Mouse (Mus musculus) MEL (cell line): ENCODE measurements around the gene Iqschfp. TPM values are rescaled to one million over a fixed set of nuclear protein-coding genes. Genes with fewer than 3 reads are reported as not detected.
A peak's percentile ranks its signal among the peaks of the same experiment; 100 is the strongest.

Source experiments
- DNase-seq: peaks from one replicate; pipeline ENCODE4 v3.0.0; 2011; ENCODE audit warnings: low read depth, low spot score
- H3K27ac ChIP-seq: 2 replicates; pipeline ENCODE4 v1.5.1; 2012; ENCODE audit warnings: low read depth, mild to moderate bottlenecking, control low read depth, low read length, moderate library complexity; ENCODE audit not compliant: control insufficient read depth
- H3K27me3 ChIP-seq, 2 experiments: fragments of 150-350 bp in 1 of 2; sonication (generic) in 1 of 2; 2 replicates each; pipeline ENCODE4 v1.6.1; 2012; ENCODE audit warnings: low read length in 2 of 2, mild to moderate bottlenecking in 2 of 2, improper control_type of control experiment in 1 of 2, moderate library complexity in 1 of 2; ENCODE audit not compliant: insufficient read depth in 2 of 2, control insufficient read depth in 1 of 2
- H3K36me3 ChIP-seq, 2 experiments: 2 replicates each; pipeline ENCODE4 v1.6.1; 2012 to 2014; ENCODE audit warnings: low read length in 2 of 2, improper control_type of control experiment in 1 of 2, inconsistent platforms in 1 of 2, mild to moderate bottlenecking in 1 of 2; ENCODE audit not compliant: insufficient read depth in 2 of 2, control insufficient read depth in 1 of 2
- H3K4me1 ChIP-seq, 2 experiments: fragments of 150-350 bp in 1 of 2; sonication (generic) in 1 of 2; 2 replicates each; pipeline ENCODE4 v1.6.1; 2012; ENCODE audit warnings: low read length in 2 of 2, improper control_type of control experiment in 1 of 2, mild to moderate bottlenecking in 1 of 2; ENCODE audit not compliant: insufficient read depth in 2 of 2, control insufficient read depth in 1 of 2
- H3K4me3 ChIP-seq, 2 experiments: fragments of 150-350 bp in 1 of 2; sonication (generic) in 1 of 2; 2 replicates each; pipeline ENCODE4 v1.5.1; 2012; ENCODE audit warnings: low read depth in 2 of 2, low read length in 2 of 2, mild to moderate bottlenecking in 2 of 2, moderate library complexity in 2 of 2, control low read depth in 1 of 2, improper control_type of control experiment in 1 of 2; ENCODE audit not compliant: control insufficient read depth in 1 of 2, insufficient read depth in 1 of 2
- H3K79me2 ChIP-seq: 2 replicates; pipeline ENCODE4 v1.6.1; 2012; ENCODE audit warnings: mild to moderate bottlenecking, low read length, moderate library complexity; ENCODE audit not compliant: control insufficient read depth, poor library complexity, insufficient read depth
- H3K9ac ChIP-seq: 2 replicates; pipeline ENCODE4 v1.6.1; 2012; ENCODE audit warnings: low read depth, mild to moderate bottlenecking, control low read depth, low read length, moderate library complexity; ENCODE audit not compliant: control insufficient read depth, poor library complexity, severe bottlenecking
- H3K9me3 ChIP-seq: fragments of 150-350 bp; sonication (generic); replicated peaks from 2 replicates; pipeline ENCODE4 v1.6.1; 2012; ENCODE audit warnings: mild to moderate bottlenecking, low read length, improper control_type of control experiment, moderate library complexity; ENCODE audit not compliant: insufficient read depth
- CTCF ChIP-seq, 3 experiments: IDR thresholded peaks in 2 of 3; conservative IDR thresholded peaks in 1 of 3; 2 replicates each; pipeline ENCODE4 v1.5.1; 2011 to 2012; ENCODE audit warnings: low read length in 3 of 3, low read depth in 2 of 3, mild to moderate bottlenecking in 2 of 3, improper control_type of control experiment in 1 of 3, inconsistent platforms in 1 of 3, mixed read lengths in 1 of 3, moderate library complexity in 1 of 3; ENCODE audit not compliant: control insufficient read depth in 1 of 3, insufficient read depth in 1 of 3, poor library complexity in 1 of 3, severe bottlenecking in 1 of 3
- E2F4 ChIP-seq: IDR thresholded peaks from 2 replicates; pipeline ENCODE4 v1.6.1; 2011; ENCODE audit warnings: low read depth, low read length, improper control_type of control experiment, borderline replicate concordance
- EP300 ChIP-seq, 2 experiments: IDR thresholded peaks; 2 replicates each; pipeline ENCODE4 v1.6.1; 2011; ENCODE audit warnings: improper control_type of control experiment in 2 of 2, low read length in 2 of 2, low read depth in 1 of 2, mild to moderate bottlenecking in 1 of 2
- ETS1 ChIP-seq: IDR thresholded peaks from 2 replicates; pipeline ENCODE4 v1.6.1; 2012; ENCODE audit warnings: low read depth, mild to moderate bottlenecking, inconsistent platforms, low read length, improper control_type of control experiment, moderate library complexity
- GABPA ChIP-seq: IDR thresholded peaks from 2 replicates; pipeline ENCODE4 v1.6.1; 2012; ENCODE audit warnings: low read depth, mild to moderate bottlenecking, inconsistent platforms, low read length, improper control_type of control experiment, moderate library complexity
- GATA1 ChIP-seq: IDR thresholded peaks from 2 replicates; pipeline ENCODE4 v1.6.1; 2011; ENCODE audit warnings: low read depth, low read length, improper control_type of control experiment
- MAFK ChIP-seq: IDR thresholded peaks from 2 replicates; pipeline ENCODE4 v1.6.1; 2011; ENCODE audit warnings: low read depth, mild to moderate bottlenecking, low read length, improper control_type of control experiment, borderline replicate concordance
- MAX ChIP-seq: IDR thresholded peaks from 2 replicates; pipeline ENCODE4 v1.6.1; 2011; ENCODE audit warnings: low read length, improper control_type of control experiment
- MYB ChIP-seq: IDR thresholded peaks from 2 replicates; pipeline ENCODE4 v1.6.1; 2011; ENCODE audit warnings: mild to moderate bottlenecking, low read depth, low read length, improper control_type of control experiment
- NELFE ChIP-seq: IDR thresholded peaks from 2 replicates; pipeline ENCODE4 v1.6.1; 2011; ENCODE audit warnings: low read depth, low read length, improper control_type of control experiment
- POLR2A ChIP-seq, 2 experiments: IDR thresholded peaks; 2 replicates each; pipeline ENCODE4 v1.6.1; 2011 to 2012; ENCODE audit warnings: low read length in 2 of 2, mild to moderate bottlenecking in 2 of 2, control low read depth in 1 of 2, improper control_type of control experiment in 1 of 2, low read depth in 1 of 2, moderate library complexity in 1 of 2; ENCODE audit not compliant: control insufficient read depth in 1 of 2, insufficient read depth in 1 of 2, poor library complexity in 1 of 2
- POLR2AphosphoS2 ChIP-seq: IDR thresholded peaks from 2 replicates; pipeline ENCODE4 v1.6.1; 2011; ENCODE audit warnings: low read length, improper control_type of control experiment
- RAD21 ChIP-seq: IDR thresholded peaks from 2 replicates; pipeline ENCODE4 v1.6.1; 2011; ENCODE audit warnings: mild to moderate bottlenecking, low read depth, low read length, improper control_type of control experiment
- RCOR1 ChIP-seq: IDR thresholded peaks from 2 replicates; pipeline ENCODE4 v1.6.1; 2012; ENCODE audit warnings: low read depth, mild to moderate bottlenecking, inconsistent platforms, low read length, improper control_type of control experiment
- SIN3A ChIP-seq: IDR thresholded peaks from 2 replicates; pipeline ENCODE4 v1.6.1; 2012; ENCODE audit warnings: low read length, improper control_type of control experiment, inconsistent platforms
- TBP ChIP-seq: IDR thresholded peaks from 2 replicates; pipeline ENCODE4 v1.8.0; 2011; ENCODE audit warnings: low read depth, low read length, improper control_type of control experiment
- TCF12 ChIP-seq: IDR thresholded peaks from 2 replicates; pipeline ENCODE4 v1.6.1; 2014; ENCODE audit warnings: low read depth, mild to moderate bottlenecking, inconsistent platforms, low read length, improper control_type of control experiment, moderate library complexity
- ZNF384 ChIP-seq: IDR thresholded peaks from 2 replicates; pipeline ENCODE4 v1.6.1; 2012; ENCODE audit warnings: low read depth, mild to moderate bottlenecking, inconsistent platforms, low read length, improper control_type of control experiment
- polyA plus RNA-seq, 2 experiments: library from polyadenylated mRNA; stranded (reverse) in 1 of 2; unstranded in 1 of 2; fragments of >175 nt in 1 of 2; fragments of >200 nt in 1 of 2; gene quantifications; 2 replicates each; pipeline versions ENCODE4 v1.2.1 to v1.2.4; 2012; ENCODE audit warnings: low replicate concordance in 2 of 2, low read depth in 1 of 2; ENCODE audit not compliant: insufficient read length in 2 of 2, insufficient read depth in 1 of 2, missing spikeins in 1 of 2
- total RNA-seq: library from RNA; depleted of rRNA; stranded (reverse); fragments of 300-350 nt; gene quantifications from 2 replicates; pipeline ENCODE4 v1.2.3, GENCODE M21; 2012

The Iqschfp gene
- total and polyA plus RNA-seq, 3 experiments = not detected

DNA sequence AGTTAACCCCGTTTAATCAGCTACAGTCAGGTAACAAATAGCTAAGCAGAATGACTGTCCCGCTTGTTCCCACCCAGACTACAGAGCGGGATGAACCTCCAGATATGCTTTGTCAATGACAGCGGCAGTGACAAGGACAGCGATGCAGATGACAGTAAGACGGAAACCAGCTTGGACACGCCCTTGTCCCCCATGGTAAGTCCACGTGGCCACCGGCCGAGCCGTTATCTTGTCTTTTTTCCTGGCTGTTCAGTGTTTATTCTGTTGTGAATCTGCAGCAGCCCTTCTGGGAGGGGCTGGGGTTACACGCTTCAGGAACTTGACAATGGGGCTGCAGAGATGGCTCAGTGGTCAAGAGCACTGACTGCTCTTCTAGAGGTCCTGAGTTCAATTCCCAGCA lies 724.3 kb downstream of the Iqschfp start (continued):
- peak; percentile 81 for TF ChIP-seq MAX
- TF ChIP-seq EP300 (IDR thresholded peaks at IDR 0.05; ENCODE audit: low read depth in 1 of 2, low read length in 2 of 2) = no peak
- no peak for TF ChIP-seq ZNF384
- TF ChIP-seq GATA1 = 0 out of 2 replicates have a peak, but pooled peaks have one; percentile 2
- no peak for TF ChIP-seq RCOR1

DNA sequence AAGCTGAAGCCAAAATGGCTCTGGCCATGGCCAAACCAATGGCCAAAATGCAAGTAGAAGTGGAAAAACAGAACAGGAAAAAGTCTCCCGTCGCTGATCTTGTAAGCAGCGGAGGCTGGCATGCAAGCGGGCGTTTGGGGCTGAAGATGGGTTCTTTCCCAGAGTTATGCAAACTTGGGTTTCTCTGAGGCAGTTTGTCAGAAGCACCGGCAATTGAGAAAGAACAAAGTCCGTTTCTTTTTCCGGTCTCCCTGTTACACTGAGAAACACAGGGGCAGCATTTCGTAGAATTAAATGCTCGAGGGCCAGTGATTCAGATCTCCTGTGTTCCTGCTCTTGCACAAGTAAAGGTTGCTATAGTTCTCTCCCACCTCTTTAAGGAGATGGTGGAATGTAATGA lies 725.7 kb downstream of the Iqschfp start:
- no peaks in the 10 kb centered on the region for H3K27me3 ChIP-seq
- no peaks in the 10 kb centered on the region for H3K79me2 ChIP-seq

DNA sequence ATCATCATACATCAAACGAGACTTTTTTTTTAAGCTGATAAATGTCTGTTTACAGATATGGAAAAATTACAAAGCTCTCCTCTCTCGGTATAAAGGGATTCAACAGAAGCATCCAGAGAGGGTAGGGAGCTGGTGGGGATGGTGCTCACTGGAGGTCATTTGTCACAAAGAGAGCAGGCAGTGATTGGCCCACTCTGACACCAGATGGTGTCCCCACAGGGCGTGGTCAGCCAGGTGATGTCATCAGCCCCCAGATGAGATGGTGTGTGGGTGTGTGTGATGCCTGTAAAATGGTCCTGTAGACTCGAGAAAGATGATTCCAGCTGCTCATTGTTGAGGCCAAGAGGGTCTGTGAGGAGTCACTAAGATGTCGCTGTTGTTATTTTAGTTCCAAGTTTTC lies 727.1 kb downstream of the Iqschfp start:
- TF ChIP-seq MAFK (no peak), TBP (no peak)
- Histone ChIP-seq H3K9ac (no peak overlapping the region), H3K27me3 (no peaks in the 10 kb centered on the region), H3K9me3 (no peaks in the 10 kb centered on the region), H3K27ac (no peak overlapping the region), H3K4me3 (no peak overlapping the region), H3K36me3 (0 out of 4 replicates have a peak, but pooled peaks cover 0 to 3% of the 10 kb centered on the region in 2 experiments), H3K4me1 (peaks cover 4 to 5% of the 10 kb centered on the region in 2 experiments; a peak in 2 of 4 replicates), H3K79me2 (no peaks in the 10 kb centered on the region)
- no peak for DNase-seq

More for the DNA sequence above, 725.7 kb downstream of the Iqschfp start:
- H3K4me3 ChIP-seq = no peak overlapping the region
- 0 out of 4 replicates have a peak, but pooled peaks cover 0 to 3% of the 10 kb centered on the region in 2 experiments for H3K36me3 ChIP-seq
- H3K27ac ChIP-seq = no peak overlapping the region
- peaks cover 4 to 5% of the 10 kb centered on the region in 2 experiments; a peak in 2 of 4 replicates for H3K4me1 ChIP-seq
- H3K9me3 ChIP-seq = no peaks in the 10 kb centered on the region
- no peak overlapping the region for H3K9ac ChIP-seq
- TF ChIP-seq EP300 (IDR thresholded peaks at IDR 0.05; ENCODE audit: low read depth in 1 of 2, low read length in 2 of 2) (no peak), POLR2AphosphoS2 (no peak), MYB (no peak), RCOR1 (no peak), RAD21 (no peak), MAFK (no peak), E2F4 (no peak), GABPA (no peak), ETS1 (no peak), TCF12 (no peak), MAX (no peak), GATA1 (no peak), POLR2A (IDR thresholded peaks at IDR 0.05; ENCODE audit: control insufficient read depth in 1 of 2, insufficient read depth in 1 of 2, low read depth in 1 of 2, low read length in 2 of 2, poor library complexity in 1 of 2) (no peak), CTCF (IDR thresholded peaks at IDR 0.05 in 2 of 3, conservative IDR thresholded peaks at IDR 0.05 in 1 of 3; ENCODE audit: control insufficient read depth in 1 of 3, insufficient read depth in 1 of 3, low read depth in 2 of 3, low read length in 3 of 3, poor library complexity in 1 of 3, severe bottlenecking in 1 of 3) (no peak), SIN3A (no peak), NELFE (no peak)
- DNase-seq = no peak
